Mouse (Mus musculus): ENCODE data around the gene Ncoa7.

DNA sequence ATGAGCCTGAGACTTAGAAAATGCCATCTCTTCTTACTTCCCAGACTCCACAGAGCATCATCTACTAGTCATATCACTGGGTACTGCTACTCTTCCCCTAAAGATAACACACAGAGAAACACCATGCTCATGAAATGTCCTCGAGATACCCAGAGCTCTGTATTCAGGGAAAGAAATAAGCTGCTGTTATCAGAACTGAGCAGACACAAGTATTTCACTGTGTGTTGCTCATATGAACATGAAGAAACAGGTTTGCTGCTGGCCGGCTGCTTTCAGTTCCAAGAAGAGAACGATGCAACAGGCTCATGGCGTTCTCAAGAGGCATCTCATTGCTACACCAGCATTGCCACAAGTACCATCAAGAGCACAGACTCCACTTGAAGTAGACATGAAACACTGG lies 53.3 kb downstream of the Ncoa7 start:
- TF ChIP-seq CTCF (IDR thresholded peaks at IDR 0.05; ENCODE audit: extremely low read depth, insufficient read length, insufficient replicate concordance, low read depth, low read length) (no peak), POLR2A (IDR thresholded peaks at IDR 0.05; ENCODE audit: low read depth, low read length) (no peak)

All from small intestine, adult 2 months (tissue).